Mouse (Mus musculus) adipocyte (in vitro differentiated cells): ENCODE results near the gene Itga7.
"Not testable (repeated sequence)": the region's sequence is repeated elsewhere in the genome, so short reads cannot be mapped to it uniquely, and the experiment has no call there.

Experiments
- DNase-seq: peaks from one replicate; pipeline ENCODE4 v3.0.0-alpha.2; 2016; ENCODE audit warnings: low spot score

Gene Itga7

GRCm38 (mm10) chr10:128980644-128981365, 47.2 kb downstream of the Itga7 start:
- no peak for DNase-seq

- DNase-seq: not testable (repeated sequence)
Measured at GRCm38 (mm10) chr10:128989131-128989530, 55.5 kb downstream of the Itga7 start, which contains the start of gene Olfr9. Olfr9 (plus strand) TSS chr10:128989431.

GRCm38 (mm10) chr10:128990129-128990850, 56.7 kb downstream of the Itga7 start:
- not testable (repeated sequence) for DNase-seq

- no peak for DNase-seq
Measured at GRCm38 (mm10) chr10:128990994-128991393, 57.4 kb downstream of the Itga7 start.

- no peak for DNase-seq
Measured at GRCm38 (mm10) chr10:128995796-128996195, 62.2 kb downstream of the Itga7 start.

- no peak for DNase-seq
Measured at GRCm38 (mm10) chr10:128996523-128997040, 63.0 kb downstream of the Itga7 start.

- peak; percentile 55 for DNase-seq
Measured at GRCm38 (mm10) chr10:129004032-129004920, 70.7 kb downstream of the Itga7 start.
